Mouse (Mus musculus) liver, embryonic 16.5 days (tissue): ENCODE results near the gene Togaram2. TPM values are rescaled to one million over a fixed set of nuclear protein-coding genes. Genes with fewer than 3 reads are reported as not detected.

ENCODE experiments used
- ATAC-seq: fragments of 200-750 bp; cut with Nextera tagmentation; 2 replicates; pipeline ENCODE4 v1.8.0; 2017; ENCODE audit warnings: low read depth, mild to moderate bottlenecking, moderate number of reproducible peaks, moderate library complexity
- H3K27ac ChIP-seq: fragments of 300-500 bp; sonication (generic); 2 replicates; pipeline ENCODE4 v1.5.1; 2014; ENCODE audit warnings: mild to moderate bottlenecking, low read length
- H3K27me3 ChIP-seq: fragments of 300-500 bp; sonication (generic); 2 replicates; pipeline ENCODE4 v1.6.1; 2014; ENCODE audit warnings: low read depth, low read length, mixed read lengths; ENCODE audit not compliant: control insufficient read depth, insufficient read depth
- H3K36me3 ChIP-seq: fragments of 300-500 bp; sonication (generic); 2 replicates; pipeline ENCODE4 v1.6.1; 2014; ENCODE audit warnings: mild to moderate bottlenecking; ENCODE audit not compliant: control insufficient read depth, insufficient read depth
- H3K4me1 ChIP-seq: fragments of 300-500 bp; sonication (generic); 2 replicates; pipeline ENCODE4 v1.6.1; 2014; ENCODE audit warnings: low read depth, low read length, mixed read lengths; ENCODE audit not compliant: control insufficient read depth
- H3K4me2 ChIP-seq: fragments of 300-500 bp; sonication (generic); 2 replicates; pipeline ENCODE4 v1.6.1; 2014; ENCODE audit warnings: low read depth, low read length, mixed read lengths
- H3K4me3 ChIP-seq: fragments of 300-500 bp; sonication (generic); 2 replicates; pipeline ENCODE4 v1.5.1; 2014; ENCODE audit warnings: low read depth, mild to moderate bottlenecking, low read length
- H3K9ac ChIP-seq: fragments of 300-500 bp; sonication (generic); 2 replicates; pipeline ENCODE4 v1.6.1; 2014; ENCODE audit warnings: low read depth, low read length
- H3K9me3 ChIP-seq: fragments of 300-500 bp; sonication (generic); replicated peaks from 2 replicates; pipeline ENCODE4 v1.6.1; 2016; ENCODE audit warnings: low read length; ENCODE audit not compliant: control insufficient read depth
- WGBS: fragments of 180-500 bp; shearing (Covaris S2); extraction: QIAGEN DNeasy Blood & Tissue Kit; methylation state at CpG from one replicate; pipeline ENCODE4 v1.1.7; 2014; ENCODE audit not compliant: insufficient replicate concordance; 5-methylcytosine and 5-hydroxymethylcytosine counted together
- polyA plus RNA-seq: library from polyadenylated mRNA; unstranded; fragments of >200 nt; fragmentation: Nextera tagmentation; extraction: Ambion mirVana; gene quantifications from 2 replicates; pipeline ENCODE4 v1.2.1, GENCODE M21; 2015

Gene Togaram2
- polyA plus RNA-seq, 1 experiment from 2014 or later: not detected

GRCm38 (mm10) chr17:71689903-71690302 lies 16.8 kb downstream of the Togaram2 start:
- no peak overlapping the region for H3K27ac ChIP-seq
- no peaks in the 10 kb centered on the region for H3K36me3 ChIP-seq
- no peak overlapping the region for H3K4me2 ChIP-seq
- no peaks in the 10 kb centered on the region for H3K9me3 ChIP-seq
- no peaks in the 10 kb centered on the region for H3K4me1 ChIP-seq
- no peak for ATAC-seq
- no peaks in the 10 kb centered on the region for H3K27me3 ChIP-seq
- H3K9ac ChIP-seq: no peak overlapping the region
- 52% methylated on average over 5 of the region's 5 CpGs for WGBS
- no peak overlapping the region for H3K4me3 ChIP-seq

GRCm38 (mm10) chr17:71691361-71691875 lies 18.4 kb downstream of the Togaram2 start:
- no peak overlapping the region for H3K4me2 ChIP-seq
- WGBS: 59% methylated on average over 11 of the region's 11 CpGs
- no peak overlapping the region for H3K4me3 ChIP-seq
- no peaks in the 10 kb centered on the region for H3K27me3 ChIP-seq
- no peaks in the 10 kb centered on the region for H3K4me1 ChIP-seq
- ATAC-seq: no peak
- no peaks in the 10 kb centered on the region for H3K9me3 ChIP-seq
- H3K36me3 ChIP-seq: no peaks in the 10 kb centered on the region
- no peak overlapping the region for H3K27ac ChIP-seq
- no peak overlapping the region for H3K9ac ChIP-seq

GRCm38 (mm10) chr17:71693313-71693712 lies 20.3 kb downstream of the Togaram2 start:
- H3K9me3 ChIP-seq: no peaks in the 10 kb centered on the region
- H3K27me3 ChIP-seq: no peaks in the 10 kb centered on the region
- H3K27ac ChIP-seq: no peak overlapping the region
- no peak overlapping the region for H3K9ac ChIP-seq
- no peak overlapping the region for H3K4me3 ChIP-seq
- no peak overlapping the region for H3K4me2 ChIP-seq
- H3K4me1 ChIP-seq: no peaks in the 10 kb centered on the region
- WGBS: 52% methylated on average over 5 of the region's 5 CpGs
- H3K36me3 ChIP-seq: no peaks in the 10 kb centered on the region
- ATAC-seq: no peak

- no peak overlapping the region for H3K4me3 ChIP-seq
- ATAC-seq: no peak
- H3K27me3 ChIP-seq: no peaks in the 10 kb centered on the region
- H3K36me3 ChIP-seq: no peaks in the 10 kb centered on the region
- H3K27ac ChIP-seq: no peak overlapping the region
- H3K4me2 ChIP-seq: no peak overlapping the region
- 45% methylated on average over 8 of the region's 8 CpGs for WGBS
- no peak overlapping the region for H3K9ac ChIP-seq
- H3K4me1 ChIP-seq: no peaks in the 10 kb centered on the region
- no peaks in the 10 kb centered on the region for H3K9me3 ChIP-seq
These were observed 20.7 kb downstream of the Togaram2 start for GRCm38 (mm10) chr17:71693780-71694179.

GRCm38 (mm10) chr17:71695151-71695550 lies 22.1 kb downstream of the Togaram2 start:
- Histone ChIP-seq H3K4me1 (no peaks in the 10 kb centered on the region), H3K36me3 (no peaks in the 10 kb centered on the region), H3K27me3 (no peaks in the 10 kb centered on the region), H3K4me3 (no peak overlapping the region), H3K9ac (no peak overlapping the region), H3K27ac (no peak overlapping the region), H3K4me2 (no peak overlapping the region), H3K9me3 (no peaks in the 10 kb centered on the region)
- no peak for ATAC-seq
- WGBS: 70% methylated on average over 8 of the region's 8 CpGs

GRCm38 (mm10) chr17:71695716-71696315 lies 22.8 kb downstream of the Togaram2 start:
- Histone ChIP-seq H3K4me1 (no peaks in the 10 kb centered on the region), H3K4me3 (no peak overlapping the region), H3K27me3 (no peaks in the 10 kb centered on the region), H3K9me3 (no peaks in the 10 kb centered on the region), H3K4me2 (no peak overlapping the region), H3K27ac (no peak overlapping the region), H3K9ac (no peak overlapping the region), H3K36me3 (no peaks in the 10 kb centered on the region)
- WGBS: 68% methylated on average over 15 of the region's 15 CpGs
- no peak for ATAC-seq

- Histone ChIP-seq H3K9ac (no peak overlapping the region), H3K4me2 (no peak overlapping the region), H3K4me1 (no peaks in the 10 kb centered on the region), H3K9me3 (no peaks in the 10 kb centered on the region), H3K27ac (no peak overlapping the region), H3K36me3 (no peaks in the 10 kb centered on the region), H3K27me3 (no peaks in the 10 kb centered on the region), H3K4me3 (no peak overlapping the region)
- 69% methylated on average over 5 of the region's 5 CpGs for WGBS
- ATAC-seq: no peak
These were observed 23.3 kb downstream of the Togaram2 start for GRCm38 (mm10) chr17:71696396-71696795.

GRCm38 (mm10) chr17:71697896-71698618 lies 25.0 kb downstream of the Togaram2 start:
- no peak for ATAC-seq
- H3K9ac ChIP-seq: no peak overlapping the region
- no peaks in the 10 kb centered on the region for H3K4me1 ChIP-seq
- H3K4me3 ChIP-seq: no peak overlapping the region
- H3K27me3 ChIP-seq: no peaks in the 10 kb centered on the region
- no peak overlapping the region for H3K4me2 ChIP-seq
- H3K36me3 ChIP-seq: no peaks in the 10 kb centered on the region
- 63% methylated on average over 11 of the region's 11 CpGs for WGBS
- no peak overlapping the region for H3K27ac ChIP-seq
- no peaks in the 10 kb centered on the region for H3K9me3 ChIP-seq

- Histone ChIP-seq H3K27me3 (no peaks in the 10 kb centered on the region), H3K36me3 (no peaks in the 10 kb centered on the region), H3K4me3 (no peak overlapping the region), H3K27ac (no peak overlapping the region), H3K4me1 (no peaks in the 10 kb centered on the region), H3K9me3 (no peaks in the 10 kb centered on the region), H3K4me2 (no peak overlapping the region), H3K9ac (no peak overlapping the region)
- ATAC-seq: no peak
- 78% methylated on average over 11 of the region's 11 CpGs for WGBS
These were observed 25.5 kb downstream of the Togaram2 start for GRCm38 (mm10) chr17:71698619-71698956.
